Mouse (Mus musculus): ENCODE measurements around the gene Apol9a.
"Not testable (repeated sequence)": the region's sequence is repeated elsewhere in the genome, so short reads cannot be mapped to it uniquely, and the experiment has no call there.

The Apol9a gene

GRCm38 (mm10) chr15:77411035-77411434 lies at the start of gene Apol9a:
Gene Apol9a, minus strand, starts transcription at chr15:77411135.
- not testable (repeated sequence) for DNase-seq

- peak; percentile 4 for DNase-seq
Observed at GRCm38 (mm10) chr15:77449927-77450326, 39.0 kb upstream of the Apol9a start.

GRCm38 (mm10) chr15:77447392-77447791 lies 36.5 kb upstream of the Apol9a start, which contains the start of gene Apol7b:
Gene Apol7b, minus strand, starts transcription at chr15:77447492.
- not testable (repeated sequence) for DNase-seq

- DNase-seq, result not testable (repeated sequence)
Observed at GRCm38 (mm10) chr15:77445668-77446067, 34.7 kb upstream of the Apol9a start.

- DNase-seq, result not testable (repeated sequence)
Observed at GRCm38 (mm10) chr15:77444746-77445145, 33.8 kb upstream of the Apol9a start.

- not testable (repeated sequence) for DNase-seq
Observed at GRCm38 (mm10) chr15:77428690-77429448, 17.9 kb upstream of the Apol9a start.

GRCm38 (mm10) chr15:77422925-77423324 lies 12.0 kb upstream of the Apol9a start:
- not testable (repeated sequence) for DNase-seq

GRCm38 (mm10) chr15:77419657-77420056 lies 8.7 kb upstream of the Apol9a start:
- DNase-seq, result not testable (repeated sequence)

- not testable (repeated sequence) for DNase-seq
Observed at GRCm38 (mm10) chr15:77416655-77417333, 5.9 kb upstream of the Apol9a start.

GRCm38 (mm10) chr15:77415653-77416052 lies 4.7 kb upstream of the Apol9a start:
- not testable (repeated sequence) for DNase-seq

GRCm38 (mm10) chr15:77412695-77413094 lies 1.8 kb upstream of the Apol9a start:
- DNase-seq, result not testable (repeated sequence)

- DNase-seq, result not testable (repeated sequence)
Observed at GRCm38 (mm10) chr15:77406370-77406769, 4.6 kb downstream of the Apol9a start.

GRCm38 (mm10) chr15:77399027-77399426 lies 11.9 kb downstream of the Apol9a start, which contains the start of gene Apol7a:
Gene Apol7a, minus strand, starts transcription at chr15:77399110.
- peak; percentile 15 for DNase-seq

- not testable (repeated sequence) for DNase-seq
Observed at GRCm38 (mm10) chr15:77397450-77398132, 13.3 kb downstream of the Apol9a start.

GRCm38 (mm10) chr15:77393832-77394231 lies 17.1 kb downstream of the Apol9a start:
- DNase-seq, result not testable (repeated sequence)

- no peak for DNase-seq
Observed at GRCm38 (mm10) chr15:77387462-77387861, 23.5 kb downstream of the Apol9a start.

- no peak for DNase-seq
Observed at GRCm38 (mm10) chr15:77384340-77385030, 26.4 kb downstream of the Apol9a start.

- no peak for DNase-seq
Observed at GRCm38 (mm10) chr15:77382880-77383279, 28.1 kb downstream of the Apol9a start.

- DNase-seq, result peak; percentile 43
Observed at GRCm38 (mm10) chr15:77382271-77382850, 28.6 kb downstream of the Apol9a start.

GRCm38 (mm10) chr15:77381481-77381880 lies 29.5 kb downstream of the Apol9a start:
- DNase-seq, result no peak

- DNase-seq, result no peak
Observed at GRCm38 (mm10) chr15:77379921-77380320, 31.0 kb downstream of the Apol9a start.

GRCm38 (mm10) chr15:77377419-77377818 lies 33.5 kb downstream of the Apol9a start:
- DNase-seq, result no peak

Data from liver (tissue).